Mouse (Mus musculus): ENCODE results near the gene Fam71b.

GRCm38 (mm10) chr11:46395088-46395487 lies 1.3 kb upstream of the Fam71b start:
- TF ChIP-seq POLR2A (IDR thresholded peaks at IDR 0.05; ENCODE audit: control insufficient read depth, low read depth, low read length), result no peak
- no peak for TF ChIP-seq CTCF (IDR thresholded peaks at IDR 0.05; ENCODE audit: control insufficient read depth, insufficient read depth, insufficient replicate concordance, low read depth, low read length)

Data from testis, adult 2 months (tissue).